Mouse (Mus musculus) frontal cortex, adult (tissue): ENCODE results near the gene Itga9.

Source experiments
- ATAC-seq: cut with Nextera tagmentation; 2 replicates; pipeline ENCODE4 v1.9.2; 2017; ENCODE audit warnings: mild to moderate bottlenecking, moderate library complexity, mixed read lengths; ENCODE audit not compliant: low TSS enrichment

Itga9 gene

GRCm38 (mm10) chr9:118722789-118723325, 116.4 kb downstream of the Itga9 start:
- ATAC-seq: no peak

DNA sequence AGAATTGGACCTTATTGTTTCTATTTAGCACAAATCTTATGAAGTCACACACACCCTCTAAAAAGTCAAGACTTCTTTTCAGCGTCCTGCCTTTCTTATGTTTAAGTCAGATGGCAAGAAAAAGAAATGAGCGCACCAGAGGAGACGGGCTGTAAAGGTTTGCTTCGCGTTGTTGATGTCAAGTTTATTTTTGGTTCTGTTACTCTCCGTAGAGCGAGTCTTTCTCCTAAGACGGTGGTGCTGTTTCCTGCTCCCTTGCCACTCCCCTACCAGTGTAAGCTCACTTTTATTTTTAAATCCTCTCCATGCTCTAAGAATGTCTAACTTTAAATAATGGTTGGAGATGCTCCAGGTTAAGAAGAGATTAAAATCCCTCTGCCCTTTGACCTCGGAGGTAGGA, 118.6 kb downstream of the Itga9 start:
- no peak for ATAC-seq

GRCm38 (mm10) chr9:118726550-118726949, 120.1 kb downstream of the Itga9 start:
- ATAC-seq: no peak

DNA sequence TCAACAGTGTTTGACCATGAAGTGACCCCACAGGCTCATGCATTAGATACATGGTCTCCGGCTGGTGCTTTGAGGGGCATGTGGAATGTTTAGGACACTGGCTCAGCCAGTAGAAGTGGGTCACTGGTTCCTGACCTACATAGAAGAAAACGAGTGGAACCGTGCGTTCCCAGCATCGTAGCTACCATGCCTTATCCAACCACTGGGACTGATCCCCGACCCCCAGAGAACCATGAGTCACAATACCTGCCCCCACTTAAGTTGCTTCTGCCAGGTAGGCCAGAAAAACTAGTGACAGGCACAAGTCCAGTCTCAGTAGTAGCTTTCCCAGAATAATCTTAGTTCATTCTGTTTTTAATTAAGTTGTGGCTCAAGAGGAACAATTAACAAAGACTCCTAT, 121.8 kb downstream of the Itga9 start:
- no peak for ATAC-seq

GRCm38 (mm10) chr9:118728987-118729386, 122.5 kb downstream of the Itga9 start:
- ATAC-seq: peak; percentile 75; the same call in 1 of the 2 replicates

DNA sequence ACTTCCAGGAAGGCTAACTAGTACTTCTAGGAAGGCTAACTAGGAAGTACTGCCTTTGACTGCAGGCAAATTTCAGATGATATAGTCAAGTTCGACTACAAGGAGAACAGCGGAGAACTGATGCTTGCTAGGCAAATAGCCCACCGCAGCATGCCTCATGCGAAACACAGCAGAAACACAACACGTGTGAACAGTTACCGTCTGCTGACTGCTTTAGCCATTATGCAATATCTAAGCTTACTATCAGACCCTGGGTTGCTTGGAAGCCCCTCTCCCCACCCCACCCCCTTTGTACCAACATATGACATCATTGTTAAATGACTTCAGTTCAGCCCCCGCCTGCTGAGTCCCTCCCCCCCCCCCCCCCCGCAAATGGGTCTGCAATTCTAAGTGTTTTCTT, 123.7 kb downstream of the Itga9 start:
- ATAC-seq: no peak

DNA sequence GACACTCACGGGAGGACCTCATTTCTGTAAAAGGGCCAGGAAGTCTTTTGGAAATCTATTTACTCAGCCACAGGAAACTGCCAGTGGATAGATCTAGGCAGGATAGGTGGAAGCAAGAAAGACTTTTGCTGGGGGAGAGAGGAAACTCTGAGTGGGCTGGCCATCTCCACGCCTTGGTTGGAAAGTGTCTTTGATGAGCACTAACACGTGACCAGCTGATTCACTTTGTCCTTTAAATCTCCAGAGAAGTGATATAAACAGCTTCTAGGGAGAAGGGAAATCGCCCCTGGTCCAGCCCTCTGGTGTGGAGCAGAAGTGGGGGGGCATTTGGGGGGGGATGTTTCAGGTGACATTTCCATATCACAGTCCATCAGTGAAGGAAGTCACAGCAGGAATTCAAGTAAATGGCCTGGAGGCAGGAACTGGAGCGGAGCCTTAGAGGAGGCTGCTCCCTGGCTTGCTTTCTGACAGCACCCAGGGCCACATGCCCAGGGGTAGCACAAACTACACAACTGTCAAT, 124.4 kb downstream of the Itga9 start:
- ATAC-seq: no peak

- ATAC-seq: peak; percentile 41; the same call in 1 of the 2 replicates
Measured at GRCm38 (mm10) chr9:118731650-118732049, 125.2 kb downstream of the Itga9 start.

DNA sequence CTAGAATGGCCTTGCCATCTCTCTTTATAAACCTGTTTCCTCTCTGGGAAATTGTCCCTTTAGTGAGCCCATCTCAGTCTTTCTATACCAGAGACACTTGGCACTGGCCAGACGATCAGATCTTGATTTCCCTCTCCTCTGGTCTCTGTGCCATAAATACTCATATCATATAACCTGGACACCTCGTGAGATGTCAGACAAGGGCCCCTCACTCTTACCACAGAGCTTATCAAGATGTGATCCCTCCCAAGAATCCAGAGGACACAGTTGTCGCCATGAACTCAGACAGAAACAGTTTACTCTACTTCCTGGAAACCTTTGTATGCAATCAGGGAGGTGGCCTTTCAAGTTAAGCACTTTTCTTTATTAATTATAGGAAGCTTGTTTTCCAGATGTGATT, 127.1 kb downstream of the Itga9 start:
- ATAC-seq: no peak

DNA sequence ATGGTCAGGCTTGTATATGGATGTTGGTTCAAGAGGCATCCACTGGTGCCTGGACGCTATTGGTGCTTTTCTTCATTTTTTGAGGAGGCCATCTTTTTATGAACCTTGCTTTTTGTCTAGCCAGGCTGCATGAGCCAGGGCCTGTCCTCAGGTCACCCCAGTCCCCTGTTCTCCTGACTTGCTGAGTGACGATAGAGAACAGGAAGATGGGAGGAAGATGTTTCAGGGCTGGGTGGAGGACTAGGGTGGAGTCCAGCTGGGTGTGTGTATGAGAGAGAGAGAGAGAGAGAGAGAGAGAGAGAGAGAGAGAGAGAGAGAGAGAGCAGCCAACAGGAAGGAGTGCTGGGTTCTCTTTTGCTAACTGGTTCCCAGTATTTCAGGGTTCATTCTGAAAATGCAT, 130.6 kb downstream of the Itga9 start:
- no peak for ATAC-seq

GRCm38 (mm10) chr9:118737601-118738137, 131.2 kb downstream of the Itga9 start:
- ATAC-seq: no peak

GRCm38 (mm10) chr9:118738311-118738710, 131.8 kb downstream of the Itga9 start:
- ATAC-seq: no peak

- ATAC-seq: no peak
Measured at GRCm38 (mm10) chr9:118739071-118739470, 132.6 kb downstream of the Itga9 start.

GRCm38 (mm10) chr9:118739659-118740058, 133.2 kb downstream of the Itga9 start:
- no peak for ATAC-seq

DNA sequence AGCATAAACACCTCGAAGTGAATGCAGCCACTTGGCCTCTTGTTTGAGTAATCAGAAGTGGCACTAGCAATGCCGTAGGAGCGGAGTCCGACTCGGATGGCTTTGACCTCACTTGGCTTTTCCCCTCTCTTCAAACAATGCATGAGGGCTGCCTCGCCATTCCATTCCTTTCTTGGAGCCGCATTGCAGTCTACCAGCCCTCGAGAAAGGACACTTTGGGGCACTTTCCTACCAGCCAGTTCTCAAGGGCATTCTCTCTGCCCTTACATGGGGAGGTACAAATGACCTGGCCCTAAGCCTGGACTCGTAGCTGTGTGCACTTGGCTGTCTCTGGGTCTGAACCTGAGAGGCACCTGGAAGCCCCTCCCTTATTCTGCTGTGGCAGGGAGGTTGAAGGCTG, 134.8 kb downstream of the Itga9 start:
- ATAC-seq: no peak

GRCm38 (mm10) chr9:118749335-118749949, 143.0 kb downstream of the Itga9 start:
- no peak for ATAC-seq

DNA sequence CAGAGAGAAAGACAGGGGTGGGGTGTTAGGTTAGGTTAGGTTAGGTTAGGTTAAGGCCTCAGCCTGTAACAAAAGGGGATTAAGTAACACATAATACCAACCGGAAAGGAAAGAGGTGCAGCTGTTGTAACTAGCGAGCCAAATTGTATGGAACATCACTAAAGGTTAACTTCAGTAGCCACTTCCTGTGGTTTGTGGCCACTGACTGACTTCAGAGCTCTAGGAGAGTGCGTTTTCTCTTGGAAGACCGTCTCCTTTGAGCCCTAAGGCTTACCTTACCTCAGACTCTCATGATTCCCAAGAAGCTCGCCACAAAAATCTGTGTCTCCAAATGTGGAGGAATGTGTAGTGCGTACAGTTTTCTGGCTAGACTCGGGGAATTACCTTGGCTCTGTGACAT, 144.3 kb downstream of the Itga9 start:
- no peak for ATAC-seq

- ATAC-seq: no peak
Measured at GRCm38 (mm10) chr9:118752376-118752775, 145.9 kb downstream of the Itga9 start.

DNA sequence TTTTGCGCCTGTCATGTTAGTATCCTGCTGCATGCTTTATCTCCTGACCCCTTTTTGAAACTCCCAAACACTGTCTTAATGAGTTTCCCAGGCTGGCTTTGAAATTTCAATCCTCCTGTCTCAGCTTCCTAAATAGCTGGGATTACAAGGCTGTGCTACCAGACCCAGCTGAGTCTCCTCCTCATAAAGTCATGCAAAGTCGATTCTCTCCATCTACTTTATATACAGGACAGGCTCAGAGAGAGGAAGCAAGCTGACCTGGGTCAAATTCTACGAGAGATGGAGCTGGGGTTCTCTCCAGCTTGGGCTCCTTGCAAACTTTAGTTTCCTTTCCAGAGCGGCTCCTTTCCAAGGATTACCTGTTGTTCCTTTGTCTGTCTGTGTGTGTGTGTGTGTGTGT, 153.0 kb downstream of the Itga9 start:
- ATAC-seq: no peak

DNA sequence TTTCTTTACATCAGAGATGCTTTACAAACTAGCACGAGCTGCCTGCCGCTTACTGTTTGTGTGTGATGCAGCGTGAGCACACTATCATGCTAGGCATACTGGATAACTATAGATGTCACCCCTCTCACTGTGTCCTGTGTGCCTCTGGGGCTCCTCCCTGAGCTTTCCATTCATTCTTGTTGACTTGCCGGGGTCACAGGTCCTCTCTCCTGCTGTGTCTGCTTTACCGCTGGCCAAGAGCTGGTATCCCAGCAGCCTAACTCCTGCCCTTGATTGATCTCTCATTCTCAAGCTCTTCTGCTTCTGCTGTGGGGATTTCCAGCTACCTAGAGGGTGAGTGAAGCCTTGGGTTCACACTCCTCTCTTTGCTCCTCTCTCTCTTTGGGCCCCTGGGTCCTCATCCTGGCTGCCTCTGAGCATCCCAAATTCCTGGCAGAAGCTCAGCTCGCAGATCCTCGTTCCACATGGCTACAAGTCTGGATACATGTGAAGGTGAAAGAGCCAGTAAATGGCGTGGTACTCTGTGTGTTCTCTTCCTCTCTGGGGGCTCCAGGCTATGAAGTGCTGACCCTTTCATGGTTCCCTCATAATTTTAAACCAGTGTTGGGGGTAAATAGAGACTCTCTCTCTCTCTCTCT, 155.6 kb downstream of the Itga9 start:
- no peak; the same call in 1 of the 2 replicates for ATAC-seq

GRCm38 (mm10) chr9:118762759-118763158, 156.3 kb downstream of the Itga9 start:
- peak; percentile 90 for ATAC-seq

DNA sequence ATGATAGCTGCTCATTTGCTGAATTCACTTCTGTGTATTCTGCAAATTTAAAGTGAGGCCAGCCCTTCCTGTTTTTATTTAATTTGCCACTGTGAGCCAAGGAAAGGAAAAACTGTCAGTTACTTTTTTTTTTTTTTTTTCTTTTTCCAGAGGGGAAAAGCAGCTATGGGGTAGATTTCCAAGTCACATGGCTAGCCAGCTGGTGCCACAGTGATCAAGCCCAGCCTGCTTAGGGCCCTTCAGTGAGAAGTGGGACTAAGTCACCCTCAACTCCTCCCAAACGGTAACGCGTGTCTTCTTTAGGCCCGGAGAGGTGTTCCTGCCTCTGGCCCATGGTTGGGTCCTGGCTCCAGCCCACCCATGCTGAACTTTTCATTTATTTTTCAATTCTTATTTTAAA, 156.7 kb downstream of the Itga9 start:
- peak; percentile 34; the same call in 1 of the 2 replicates for ATAC-seq

GRCm38 (mm10) chr9:118763646-118764045, 157.2 kb downstream of the Itga9 start:
- ATAC-seq: no peak
